Mouse (Mus musculus): ENCODE measurements around the gene Bst1.

DNA sequence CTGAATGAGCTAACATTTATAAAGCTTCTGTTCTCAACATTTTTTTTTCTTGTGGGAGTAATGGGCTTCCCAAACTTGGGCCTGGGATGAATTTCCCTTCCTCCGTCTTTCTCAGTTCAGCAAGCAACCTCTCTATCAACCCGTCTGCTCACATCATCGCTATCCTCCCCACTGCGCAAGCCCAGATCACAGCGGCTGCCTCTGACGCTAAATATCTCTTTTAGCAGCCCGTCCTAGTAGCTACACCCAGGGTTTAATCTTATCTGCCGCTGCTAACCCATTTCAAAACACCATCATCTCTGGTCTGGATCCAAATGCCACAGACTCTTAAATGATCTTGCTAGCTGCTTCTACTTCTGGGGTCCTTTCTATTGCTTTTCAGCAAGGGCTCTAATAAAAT, 41.0 kb downstream of the Bst1 start:
- TF ChIP-seq CTCF (IDR thresholded peaks at IDR 0.05; ENCODE audit: low read depth) (no peak), EP300 (IDR thresholded peaks at IDR 0.05; ENCODE audit: low read depth) (no peak)

All from liver, postnatal 0 days (tissue).